Mouse (Mus musculus) erythroblast, embryonic 14.5 days (primary cell): ENCODE results near the gene Fam53b. TPM values are rescaled to one million over a fixed set of nuclear protein-coding genes. Genes with fewer than 3 reads are reported as not detected.
A peak's percentile ranks its signal among the peaks of the same experiment; 100 is the strongest.

Source experiments
- H3K27me3 ChIP-seq: 2 replicates; pipeline ENCODE4 v1.6.1; 2012; ENCODE audit warnings: inconsistent platforms; ENCODE audit not compliant: control insufficient read depth
- H3K36me3 ChIP-seq: 2 replicates; pipeline ENCODE4 v1.6.1; 2012; ENCODE audit warnings: mild to moderate bottlenecking, inconsistent platforms; ENCODE audit not compliant: control insufficient read depth
- H3K4me1 ChIP-seq: 2 replicates; pipeline ENCODE4 v1.6.1; 2012; ENCODE audit warnings: inconsistent platforms; ENCODE audit not compliant: control insufficient read depth
- H3K4me3 ChIP-seq: replicated peaks from 2 replicates; pipeline ENCODE3; 2012; ENCODE audit warnings: moderate library complexity, mild to moderate bottlenecking, inconsistent platforms
- H3K9me3 ChIP-seq: 2 replicates; pipeline ENCODE4 v1.6.1; 2012; ENCODE audit warnings: low read length, inconsistent platforms, mixed read lengths; ENCODE audit not compliant: control insufficient read depth
- GATA1 ChIP-seq: IDR thresholded peaks from 2 replicates; pipeline ENCODE4 v1.6.1; 2012; ENCODE audit warnings: low read length, inconsistent platforms, mixed read lengths
- TAL1 ChIP-seq: IDR thresholded peaks from 3 replicates; pipeline ENCODE4 v1.6.1; 2012; ENCODE audit warnings: low read length, inconsistent platforms, mixed read lengths
- polyA plus RNA-seq: library from polyadenylated mRNA; stranded (reverse); fragments of >175 nt; gene quantifications from 2 replicates; pipeline ENCODE4 v1.2.3, GENCODE M21; 2012

Fam53b gene
- polyA plus RNA-seq, 1 experiment = 21.4 TPM

GRCm38 (mm10) chr7:132726106-132726861, 87.4 kb downstream of the Fam53b start:
- peaks cover 100% of the 10 kb centered on the region for H3K36me3 ChIP-seq
- peaks cover 76% of the 10 kb centered on the region for H3K4me1 ChIP-seq
- no peaks in the 10 kb centered on the region for H3K27me3 ChIP-seq
- no peaks in the 10 kb centered on the region for H3K9me3 ChIP-seq
- TF ChIP-seq GATA1 (no peak), TAL1 (no peak)
- no peak overlapping the region for H3K4me3 ChIP-seq

GRCm38 (mm10) chr7:132724501-132725062, 89.1 kb downstream of the Fam53b start:
- TF ChIP-seq TAL1 (no peak), GATA1 (no peak)
- no peaks in the 10 kb centered on the region for H3K9me3 ChIP-seq
- no peak overlapping the region for H3K4me3 ChIP-seq
- no peaks in the 10 kb centered on the region for H3K27me3 ChIP-seq
- H3K4me1 ChIP-seq = peaks cover 76% of the 10 kb centered on the region
- peaks cover 100% of the 10 kb centered on the region for H3K36me3 ChIP-seq

- Histone ChIP-seq H3K27me3 (no peaks in the 10 kb centered on the region), H3K4me3 (peak overlapping the region; percentile 10), H3K9me3 (no peaks in the 10 kb centered on the region), H3K4me1 (peaks cover 76% of the 10 kb centered on the region), H3K36me3 (peaks cover 100% of the 10 kb centered on the region)
- TF ChIP-seq TAL1 (no peak), GATA1 (no peak)
Observed at GRCm38 (mm10) chr7:132723906-132724305, 89.8 kb downstream of the Fam53b start.

- Histone ChIP-seq H3K4me3 (no peak overlapping the region), H3K4me1 (peaks cover 77% of the 10 kb centered on the region), H3K36me3 (peaks cover 100% of the 10 kb centered on the region), H3K27me3 (no peaks in the 10 kb centered on the region), H3K9me3 (no peaks in the 10 kb centered on the region)
- TF ChIP-seq GATA1 (no peak), TAL1 (no peak)
Observed at GRCm38 (mm10) chr7:132722401-132723370, 91.0 kb downstream of the Fam53b start.

GRCm38 (mm10) chr7:132720562-132720961, 93.1 kb downstream of the Fam53b start:
- no peaks in the 10 kb centered on the region for H3K27me3 ChIP-seq
- peaks cover 98% of the 10 kb centered on the region for H3K36me3 ChIP-seq
- no peaks in the 10 kb centered on the region for H3K9me3 ChIP-seq
- H3K4me3 ChIP-seq = no peak overlapping the region
- TF ChIP-seq GATA1 (no peak), TAL1 (no peak)
- peaks cover 79% of the 10 kb centered on the region for H3K4me1 ChIP-seq

- peaks cover 71% of the 10 kb centered on the region for H3K4me1 ChIP-seq
- TF ChIP-seq TAL1 = no peak
- TF ChIP-seq GATA1 = no peak
- H3K27me3 ChIP-seq = no peaks in the 10 kb centered on the region
- no peak overlapping the region for H3K4me3 ChIP-seq
- H3K9me3 ChIP-seq = no peaks in the 10 kb centered on the region
- H3K36me3 ChIP-seq = peaks cover 98% of the 10 kb centered on the region
Observed at GRCm38 (mm10) chr7:132719570-132719969, 94.1 kb downstream of the Fam53b start.

GRCm38 (mm10) chr7:132715259-132715658, 98.4 kb downstream of the Fam53b start:
- Histone ChIP-seq H3K4me3 (no peak overlapping the region), H3K36me3 (peaks cover 98% of the 10 kb centered on the region), H3K27me3 (no peaks in the 10 kb centered on the region), H3K9me3 (no peaks in the 10 kb centered on the region), H3K4me1 (peaks cover 49% of the 10 kb centered on the region)
- no peak for TF ChIP-seq TAL1
- no peak for TF ChIP-seq GATA1

- peaks cover 95% of the 10 kb centered on the region for H3K36me3 ChIP-seq
Observed at GRCm38 (mm10) chr7:132714236-132714923, 99.3 kb downstream of the Fam53b start.

More at GRCm38 (mm10) chr7:132714236-132714923, 99.3 kb downstream of the Fam53b start:
- Histone ChIP-seq H3K9me3 (no peaks in the 10 kb centered on the region), H3K4me1 (peaks cover 40% of the 10 kb centered on the region), H3K27me3 (no peaks in the 10 kb centered on the region), H3K4me3 (no peak overlapping the region)
- no peak for TF ChIP-seq TAL1
- TF ChIP-seq GATA1 = no peak
